Mouse (Mus musculus): ENCODE measurements at regions not wholly inside any gene's neighbourhood (a gene's known extent, or its start where the extent isn't known, plus 50 kb on each side); places are given as distances from the start of the nearest gene placed in this dataset.

- no peak for DNase-seq (ENCODE audit: low spot score)
- no peaks in the 10 kb centered on the region for H3K36me3 ChIP-seq (ENCODE audit: control insufficient read depth, insufficient read depth, low read length)
Observed at GRCm38 (mm10) chr6:6706729-6707128, 128.3 kb upstream of the Sem1 start.

GRCm38 (mm10) chr6:6709057-6709456, 130.6 kb upstream of the Sem1 start:
- H3K9me3 ChIP-seq (ENCODE audit: control insufficient read depth, low read length): no peaks in the 10 kb centered on the region
- H3K27me3 ChIP-seq (ENCODE audit: control insufficient read depth, insufficient read depth, low read length): no peaks in the 10 kb centered on the region
- DNase-seq (ENCODE audit: low spot score): no peak
- H3K4me3 ChIP-seq (ENCODE audit: low read depth, low read length): no peak overlapping the region
- H3K9ac ChIP-seq (ENCODE audit: low read length): no peak overlapping the region
- no peak overlapping the region for H3K4me2 ChIP-seq (ENCODE audit: low read depth)
- WGBS: 81% methylated on average over 3 of the region's 3 CpGs
- no peaks in the 10 kb centered on the region for H3K36me3 ChIP-seq (ENCODE audit: control insufficient read depth, insufficient read depth, low read length)
- H3K4me1 ChIP-seq (ENCODE audit: control insufficient read depth, insufficient read depth, low read length): no peaks in the 10 kb centered on the region
- no peak for ATAC-seq (ENCODE audit: insufficient read depth, low FRiP score, low TSS enrichment)
- no peak overlapping the region for H3K27ac ChIP-seq (ENCODE audit: low read depth, low read length)

More at GRCm38 (mm10) chr6:6706729-6707128, 128.3 kb upstream of the Sem1 start:
- 94% methylated on average over 4 of the region's 4 CpGs for WGBS
- Histone ChIP-seq H3K9me3 (ENCODE audit: control insufficient read depth, low read length) (no peaks in the 10 kb centered on the region), H3K9ac (ENCODE audit: low read length) (no peak overlapping the region), H3K4me2 (ENCODE audit: low read depth) (no peak overlapping the region), H3K4me3 (ENCODE audit: low read depth, low read length) (no peak overlapping the region), H3K27me3 (ENCODE audit: control insufficient read depth, insufficient read depth, low read length) (no peaks in the 10 kb centered on the region), H3K27ac (ENCODE audit: low read depth, low read length) (no peak overlapping the region), H3K4me1 (ENCODE audit: control insufficient read depth, insufficient read depth, low read length) (no peaks in the 10 kb centered on the region)
- ATAC-seq (ENCODE audit: insufficient read depth, low FRiP score, low TSS enrichment): no peak

DNA sequence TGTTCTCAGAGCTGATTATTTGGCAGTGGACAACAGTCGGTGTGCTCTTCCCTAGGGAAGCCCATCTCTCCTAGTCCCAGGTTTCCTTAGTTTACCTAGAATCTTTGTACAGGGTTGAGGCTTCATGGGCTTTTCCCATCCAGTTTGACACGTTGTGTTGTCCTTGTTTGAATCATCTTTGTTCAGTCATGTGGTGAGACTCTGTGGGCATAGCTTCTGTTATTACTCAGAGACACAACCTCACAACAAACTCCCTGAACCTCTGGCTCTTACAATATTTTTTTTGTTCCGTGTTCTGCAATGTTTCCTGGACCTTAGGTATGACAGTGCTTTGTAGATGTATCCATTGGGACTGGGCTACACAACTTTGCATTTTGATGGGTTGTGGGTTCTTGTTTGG, 132.9 kb upstream of the Dlx6 start:
- ATAC-seq (ENCODE audit: insufficient read depth, low FRiP score, low TSS enrichment): no peak

DNA sequence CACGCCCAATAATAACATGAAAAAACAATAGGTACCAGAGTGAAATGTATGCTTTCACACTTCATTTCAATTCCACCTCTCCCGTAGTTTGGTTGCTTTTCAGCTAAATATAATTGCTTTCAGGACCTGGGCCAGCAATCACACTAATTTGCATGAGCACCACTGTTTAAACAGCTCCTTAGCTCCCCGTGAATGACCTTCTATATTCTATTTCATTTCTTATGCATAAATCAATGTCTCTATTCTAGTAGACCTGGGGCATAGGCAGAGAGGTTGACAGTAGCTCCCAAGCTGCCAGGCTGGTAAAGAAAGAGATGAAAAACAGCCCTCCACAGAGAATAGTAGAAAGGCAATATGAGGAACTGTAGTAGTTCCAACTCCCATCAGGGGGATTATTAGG, 117.7 kb upstream of the Dlx6 start:
- Histone ChIP-seq H3K27me3 (ENCODE audit: control insufficient read depth, insufficient read depth, low read length) (no peaks in the 10 kb centered on the region), H3K4me2 (ENCODE audit: low read depth) (no peak overlapping the region), H3K27ac (ENCODE audit: low read depth, low read length) (no peak overlapping the region), H3K9ac (ENCODE audit: low read length) (no peak overlapping the region), H3K36me3 (ENCODE audit: control insufficient read depth, insufficient read depth, low read length) (no peaks in the 10 kb centered on the region), H3K9me3 (ENCODE audit: control insufficient read depth, low read length) (no peaks in the 10 kb centered on the region), H3K4me1 (ENCODE audit: control insufficient read depth, insufficient read depth, low read length) (no peaks in the 10 kb centered on the region), H3K4me3 (ENCODE audit: low read depth, low read length) (no peak overlapping the region)
- DNase-seq (ENCODE audit: low spot score): no peak
- WGBS: 64% methylated on average over 3 of the region's 3 CpGs
- ATAC-seq (ENCODE audit: insufficient read depth, low FRiP score, low TSS enrichment): no peak

More for the DNA sequence above, 132.9 kb upstream of the Dlx6 start:
- 82% methylated on average over 3 of the region's 3 CpGs for WGBS
- H3K9me3 ChIP-seq (ENCODE audit: control insufficient read depth, low read length): no peaks in the 10 kb centered on the region
- no peak overlapping the region for H3K27ac ChIP-seq (ENCODE audit: low read depth, low read length)
- no peak overlapping the region for H3K4me3 ChIP-seq (ENCODE audit: low read depth, low read length)
- H3K36me3 ChIP-seq (ENCODE audit: control insufficient read depth, insufficient read depth, low read length): no peaks in the 10 kb centered on the region
- no peaks in the 10 kb centered on the region for H3K4me1 ChIP-seq (ENCODE audit: control insufficient read depth, insufficient read depth, low read length)
- no peaks in the 10 kb centered on the region for H3K27me3 ChIP-seq (ENCODE audit: control insufficient read depth, insufficient read depth, low read length)
- no peak overlapping the region for H3K9ac ChIP-seq (ENCODE audit: low read length)
- no peak for DNase-seq (ENCODE audit: low spot score)
- H3K4me2 ChIP-seq (ENCODE audit: low read depth): no peak overlapping the region

- Histone ChIP-seq H3K4me2 (ENCODE audit: low read depth) (no peak overlapping the region), H3K4me1 (ENCODE audit: control insufficient read depth, insufficient read depth, low read length) (no peaks in the 10 kb centered on the region), H3K27ac (ENCODE audit: low read depth, low read length) (no peak overlapping the region), H3K9ac (ENCODE audit: low read length) (no peak overlapping the region), H3K9me3 (ENCODE audit: control insufficient read depth, low read length) (no peaks in the 10 kb centered on the region), H3K4me3 (ENCODE audit: low read depth, low read length) (no peak overlapping the region), H3K27me3 (ENCODE audit: control insufficient read depth, insufficient read depth, low read length) (no peaks in the 10 kb centered on the region), H3K36me3 (ENCODE audit: control insufficient read depth, insufficient read depth, low read length) (no peaks in the 10 kb centered on the region)
- ATAC-seq (ENCODE audit: insufficient read depth, low FRiP score, low TSS enrichment) (no peak), DNase-seq (ENCODE audit: low spot score) (no peak)
- WGBS: 77% methylated on average over 1 of the region's 1 CpGs
Observed at GRCm38 (mm10) chr6:6779157-6779556, 84.0 kb upstream of the Dlx6 start.

DNA sequence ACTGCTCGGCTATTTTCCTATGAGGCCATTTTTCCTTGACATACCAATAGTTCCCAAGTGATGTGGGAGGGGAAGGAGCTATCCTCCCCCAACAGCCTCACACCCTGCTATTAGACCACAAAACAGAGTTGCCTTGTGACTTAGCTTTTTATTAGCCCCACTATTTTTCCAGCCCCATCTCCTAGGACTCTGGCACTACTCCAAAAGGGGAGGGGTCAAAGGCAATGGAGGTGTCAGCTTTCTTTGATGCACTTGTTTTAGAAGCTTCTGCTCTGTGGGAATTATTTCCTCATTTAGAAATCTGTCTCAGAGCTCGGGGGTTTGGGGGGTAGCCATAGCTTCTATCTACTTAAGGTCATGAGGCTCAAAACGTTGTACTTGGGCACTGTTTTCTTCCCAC, 81.6 kb upstream of the Dlx6 start:
- no peaks in the 10 kb centered on the region for H3K4me1 ChIP-seq (ENCODE audit: control insufficient read depth, insufficient read depth, low read length)
- H3K36me3 ChIP-seq (ENCODE audit: control insufficient read depth, insufficient read depth, low read length): no peaks in the 10 kb centered on the region
- H3K4me3 ChIP-seq (ENCODE audit: low read depth, low read length): no peak overlapping the region
- no peak for DNase-seq (ENCODE audit: low spot score)
- H3K27ac ChIP-seq (ENCODE audit: low read depth, low read length): no peak overlapping the region
- no peak overlapping the region for H3K9ac ChIP-seq (ENCODE audit: low read length)
- no peak overlapping the region for H3K4me2 ChIP-seq (ENCODE audit: low read depth)
- H3K27me3 ChIP-seq (ENCODE audit: control insufficient read depth, insufficient read depth, low read length): no peaks in the 10 kb centered on the region
- 55% methylated on average over 3 of the region's 3 CpGs for WGBS
- no peak for ATAC-seq (ENCODE audit: insufficient read depth, low FRiP score, low TSS enrichment)
- no peaks in the 10 kb centered on the region for H3K9me3 ChIP-seq (ENCODE audit: control insufficient read depth, low read length)

GRCm38 (mm10) chr6:6785939-6786490, 77.1 kb upstream of the Dlx6 start:
- Histone ChIP-seq H3K36me3 (ENCODE audit: control insufficient read depth, insufficient read depth, low read length) (no peaks in the 10 kb centered on the region), H3K27ac (ENCODE audit: low read depth, low read length) (no peak overlapping the region), H3K27me3 (ENCODE audit: control insufficient read depth, insufficient read depth, low read length) (no peaks in the 10 kb centered on the region), H3K4me1 (ENCODE audit: control insufficient read depth, insufficient read depth, low read length) (no peaks in the 10 kb centered on the region), H3K9ac (ENCODE audit: low read length) (no peak overlapping the region), H3K9me3 (ENCODE audit: control insufficient read depth, low read length) (no peaks in the 10 kb centered on the region), H3K4me3 (ENCODE audit: low read depth, low read length) (no peak overlapping the region), H3K4me2 (ENCODE audit: low read depth) (no peak overlapping the region)
- ATAC-seq (ENCODE audit: insufficient read depth, low FRiP score, low TSS enrichment) (no peak), DNase-seq (ENCODE audit: low spot score) (no peak)
- 62% methylated on average over 1 of the region's 1 CpGs for WGBS

DNA sequence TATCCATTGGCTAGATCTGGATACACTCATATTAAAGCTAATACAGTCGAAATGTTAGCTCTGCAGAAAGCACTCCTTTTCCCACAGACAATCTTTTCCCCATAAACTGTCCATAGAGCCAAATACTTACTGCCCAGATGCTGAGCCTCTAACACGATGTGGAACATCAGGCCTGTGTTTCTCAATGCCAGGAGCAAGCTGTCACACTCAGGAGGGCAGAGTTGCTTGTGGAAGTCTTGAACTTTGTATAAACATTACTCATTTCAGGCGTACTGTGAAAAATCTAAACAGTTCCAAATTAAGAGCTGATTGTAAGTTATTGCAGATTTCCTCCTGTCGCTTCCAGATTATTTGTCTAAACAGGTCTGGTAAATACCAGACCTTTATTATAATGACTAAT, 75.6 kb upstream of the Dlx6 start:
- no peaks in the 10 kb centered on the region for H3K9me3 ChIP-seq (ENCODE audit: control insufficient read depth, low read length)
- ATAC-seq (ENCODE audit: insufficient read depth, low FRiP score, low TSS enrichment) (no peak), DNase-seq (ENCODE audit: low spot score) (no peak)
- no peak overlapping the region for H3K27ac ChIP-seq (ENCODE audit: low read depth, low read length)
- no peaks in the 10 kb centered on the region for H3K4me1 ChIP-seq (ENCODE audit: control insufficient read depth, insufficient read depth, low read length)
- H3K9ac ChIP-seq (ENCODE audit: low read length): no peak overlapping the region
- no peak overlapping the region for H3K4me2 ChIP-seq (ENCODE audit: low read depth)
- H3K27me3 ChIP-seq (ENCODE audit: control insufficient read depth, insufficient read depth, low read length): no peaks in the 10 kb centered on the region
- no peaks in the 10 kb centered on the region for H3K36me3 ChIP-seq (ENCODE audit: control insufficient read depth, insufficient read depth, low read length)
- 78% methylated on average over 4 of the region's 4 CpGs for WGBS
- no peak overlapping the region for H3K4me3 ChIP-seq (ENCODE audit: low read depth, low read length)

- Histone ChIP-seq H3K9me3 (ENCODE audit: control insufficient read depth, low read length) (no peaks in the 10 kb centered on the region), H3K4me1 (ENCODE audit: control insufficient read depth, insufficient read depth, low read length) (no peaks in the 10 kb centered on the region), H3K9ac (ENCODE audit: low read length) (no peak overlapping the region), H3K36me3 (ENCODE audit: control insufficient read depth, insufficient read depth, low read length) (no peaks in the 10 kb centered on the region), H3K27ac (ENCODE audit: low read depth, low read length) (no peak overlapping the region), H3K4me3 (ENCODE audit: low read depth, low read length) (no peak overlapping the region), H3K27me3 (ENCODE audit: control insufficient read depth, insufficient read depth, low read length) (no peaks in the 10 kb centered on the region), H3K4me2 (ENCODE audit: low read depth) (no peak overlapping the region)
- WGBS: 60% methylated on average over 6 of the region's 6 CpGs
- ATAC-seq (ENCODE audit: insufficient read depth, low FRiP score, low TSS enrichment) (no peak), DNase-seq (ENCODE audit: low spot score) (no peak)
Observed at GRCm38 (mm10) chr6:6794320-6795018, 68.7 kb upstream of the Dlx6 start.
